Mouse (Mus musculus): ENCODE measurements around the gene Abl2.

GRCm38 (mm10) chr1:156537031-156537430, 21.6 kb upstream of the Abl2 start:
- TF ChIP-seq CTCF (IDR thresholded peaks at IDR 0.05) (no peak), EP300 (IDR thresholded peaks at IDR 0.05) (no peak)
